Mouse (Mus musculus): ENCODE measurements around the gene Zmiz2. TPM values are rescaled to one million over a fixed set of nuclear protein-coding genes. Genes with fewer than 3 reads are reported as not detected.
"Not testable (repeated sequence)": the region's sequence is repeated elsewhere in the genome, so short reads cannot be mapped to it uniquely, and the experiment has no call there.

Gene Zmiz2
- total RNA-seq, 2 experiments from 2014 or later, result 7.9 to 37.8 TPM

DNA sequence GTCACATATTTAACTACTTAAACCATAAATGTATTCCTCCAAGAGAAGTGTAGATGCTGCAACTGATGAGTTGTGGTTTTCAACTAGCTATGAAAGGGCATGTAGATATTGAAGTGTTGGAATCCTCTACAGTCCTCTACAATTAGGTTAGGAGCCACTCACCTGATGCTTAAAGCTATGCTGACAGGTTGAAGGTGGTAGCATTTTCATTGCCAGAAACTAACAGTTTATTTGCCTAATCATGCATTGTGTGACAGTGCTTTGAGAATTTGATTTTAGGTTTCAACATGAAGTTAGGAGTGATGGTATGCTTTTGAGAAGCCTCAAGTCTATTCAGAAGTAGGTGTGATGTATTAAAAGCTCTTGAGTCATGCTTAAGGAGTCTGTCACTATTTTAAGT, 28.6 kb downstream of the Zmiz2 start:
- no peak for ATAC-seq (ENCODE audit: poor library complexity, severe bottlenecking)

- ATAC-seq (ENCODE audit: poor library complexity, severe bottlenecking), result no peak
Observed at GRCm38 (mm10) chr11:6418751-6419150, 29.9 kb downstream of the Zmiz2 start.

GRCm38 (mm10) chr11:6419156-6419555, 30.3 kb downstream of the Zmiz2 start:
- not testable (repeated sequence) for ATAC-seq (ENCODE audit: poor library complexity, severe bottlenecking)

GRCm38 (mm10) chr11:6420283-6420703, 31.4 kb downstream of the Zmiz2 start:
- no peak for ATAC-seq (ENCODE audit: poor library complexity, severe bottlenecking)

DNA sequence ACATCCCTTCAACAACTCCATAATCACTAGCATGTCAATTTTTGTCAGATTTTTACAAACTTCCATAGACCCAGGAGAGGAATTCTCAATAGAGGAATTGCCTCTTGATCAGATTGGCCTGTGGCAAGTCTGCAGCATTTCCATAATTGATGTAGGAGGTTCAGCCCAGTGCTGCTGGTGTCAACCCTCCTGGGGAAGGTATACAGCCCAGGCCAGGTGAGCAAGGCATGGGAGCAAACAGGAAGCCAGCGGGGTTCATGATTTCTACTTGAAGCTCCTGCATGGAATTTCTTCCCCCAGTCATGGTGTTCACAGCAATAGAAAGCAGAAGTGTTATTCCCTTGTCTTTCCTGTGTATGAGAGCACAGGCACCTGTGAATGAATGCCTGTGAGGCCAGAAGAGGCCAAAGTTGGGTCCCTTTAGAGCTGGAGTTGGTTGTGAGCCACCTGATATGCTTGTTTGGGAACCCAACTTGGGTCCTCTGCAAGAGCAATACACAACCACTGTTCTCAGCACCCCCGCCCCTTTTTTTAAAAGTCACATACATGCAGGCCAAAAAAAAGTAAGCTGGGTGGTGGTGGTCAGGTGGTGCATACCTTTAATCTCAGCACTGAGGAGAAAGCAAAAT, 32.0 kb downstream of the Zmiz2 start:
- no peak for ATAC-seq (ENCODE audit: poor library complexity, severe bottlenecking)

- no peak for ATAC-seq (ENCODE audit: poor library complexity, severe bottlenecking)
Observed at GRCm38 (mm10) chr11:6430186-6430585, 41.3 kb downstream of the Zmiz2 start.

GRCm38 (mm10) chr11:6436442-6436841, 47.6 kb downstream of the Zmiz2 start:
- peak; percentile 82 for ATAC-seq (ENCODE audit: poor library complexity, severe bottlenecking)

GRCm38 (mm10) chr11:6437667-6438066, 48.8 kb downstream of the Zmiz2 start:
- no peak for ATAC-seq (ENCODE audit: poor library complexity, severe bottlenecking)

DNA sequence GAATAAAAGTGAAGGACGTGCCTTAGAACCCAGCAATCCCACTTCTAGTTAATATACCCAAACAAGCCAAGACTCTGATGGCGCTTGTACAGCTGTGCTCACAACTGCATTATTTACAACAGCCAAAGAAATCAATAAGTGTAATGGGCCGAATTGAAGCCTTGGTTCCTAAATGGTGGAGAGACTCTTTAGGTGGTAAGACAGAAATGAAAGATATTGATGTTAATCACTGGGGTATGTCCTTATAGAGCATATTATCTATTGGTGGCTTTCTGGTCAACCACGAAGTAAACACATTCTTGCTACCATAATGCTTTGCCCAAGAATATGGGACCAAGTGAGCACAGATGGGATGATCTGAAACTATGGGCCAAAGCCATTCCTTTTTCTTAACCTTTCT, 51.3 kb downstream of the Zmiz2 start:
- ATAC-seq (ENCODE audit: poor library complexity, severe bottlenecking), result no peak

GRCm38 (mm10) chr11:6442566-6442965, 53.7 kb downstream of the Zmiz2 start:
- ATAC-seq (ENCODE audit: poor library complexity, severe bottlenecking), result no peak

- ATAC-seq (ENCODE audit: poor library complexity, severe bottlenecking), result no peak
Observed at GRCm38 (mm10) chr11:6443102-6443501, 54.2 kb downstream of the Zmiz2 start.

DNA sequence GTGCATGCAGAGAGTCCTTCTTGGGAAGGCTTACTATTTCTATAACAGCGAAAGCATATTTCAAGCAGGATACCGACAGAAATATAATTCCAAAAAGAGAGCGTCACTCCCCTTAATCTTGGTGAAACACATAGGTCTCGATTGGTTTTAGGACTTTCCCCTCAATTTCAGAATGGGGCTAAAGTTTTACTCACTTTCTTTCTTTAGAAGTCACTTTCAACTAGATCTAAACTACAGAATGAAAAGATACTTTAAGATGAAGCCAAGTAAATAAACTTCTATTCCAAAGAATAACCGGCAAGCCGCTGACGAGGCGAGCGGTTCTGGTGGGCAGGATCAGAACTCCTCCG, 54.8 kb downstream of the Zmiz2 start:
- no peak for ATAC-seq (ENCODE audit: poor library complexity, severe bottlenecking)

DNA sequence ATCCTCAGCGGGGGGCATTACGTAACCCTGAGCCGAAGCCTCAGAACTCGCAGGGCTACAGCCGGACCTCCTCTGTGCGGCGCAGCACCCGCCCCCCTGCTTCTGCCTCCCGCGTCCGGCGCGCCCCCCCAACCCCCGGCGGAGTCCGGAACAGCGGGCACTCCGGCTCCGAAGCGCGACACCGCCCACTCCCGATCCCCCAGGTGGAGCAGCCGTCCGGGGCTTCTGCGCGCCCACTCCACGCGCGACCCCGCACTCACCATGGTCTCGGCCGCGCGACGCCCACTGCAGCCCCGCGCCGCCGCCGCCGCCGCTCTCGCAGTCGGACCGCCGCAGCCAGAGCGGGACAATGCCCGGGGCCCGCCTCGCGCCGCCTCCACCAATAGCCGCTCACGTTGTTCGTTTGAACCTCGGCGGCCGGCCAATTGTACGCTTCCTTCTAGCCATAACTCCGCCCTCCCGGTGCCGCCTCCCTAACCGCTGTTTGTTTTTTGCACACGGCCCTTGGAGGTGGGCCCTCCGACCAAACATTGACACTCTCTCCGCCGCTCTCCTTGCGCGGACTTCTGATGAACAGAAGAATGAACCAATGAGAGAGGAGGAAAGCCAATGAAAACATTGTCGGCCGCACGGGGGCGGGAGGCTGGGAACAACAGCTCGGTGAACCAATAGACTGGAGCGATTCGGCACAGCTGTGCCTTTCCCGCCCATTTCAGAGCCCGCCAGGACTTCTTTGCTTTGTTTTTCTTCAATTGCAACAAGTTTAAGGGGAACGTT, 55.4 kb downstream of the Zmiz2 start, which contains the start of gene H2afv:
TSS of gene H2afv (minus strand) at position 367 of the 777 bp plus-strand sequence.
- ATAC-seq (ENCODE audit: poor library complexity, severe bottlenecking), result peak; percentile 98

GRCm38 (mm10) chr11:6445441-6445840, 56.6 kb downstream of the Zmiz2 start:
- no peak for ATAC-seq (ENCODE audit: poor library complexity, severe bottlenecking)

GRCm38 (mm10) chr11:6445951-6446350, 57.1 kb downstream of the Zmiz2 start:
- no peak for ATAC-seq (ENCODE audit: poor library complexity, severe bottlenecking)

DNA sequence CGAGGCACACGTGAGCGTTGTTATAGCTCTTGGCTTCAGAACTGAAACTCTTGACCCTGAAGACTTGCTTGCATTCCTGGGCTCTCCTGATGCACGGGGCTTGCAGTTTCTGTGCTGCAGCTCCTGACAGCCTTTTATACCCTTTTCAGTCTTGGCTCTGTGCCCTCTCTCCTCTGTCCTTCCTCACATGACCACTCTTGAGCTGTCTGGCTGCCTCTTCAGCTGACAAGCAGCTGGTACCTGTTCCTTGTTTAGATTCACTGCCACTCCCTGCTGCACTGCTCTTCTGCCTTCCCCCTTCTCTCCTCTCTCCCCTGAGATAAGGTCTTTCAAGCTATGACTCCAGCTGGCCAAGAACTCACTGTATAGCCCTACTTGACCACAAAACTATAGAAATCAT, 58.6 kb downstream of the Zmiz2 start:
- ATAC-seq (ENCODE audit: poor library complexity, severe bottlenecking), result no peak

DNA sequence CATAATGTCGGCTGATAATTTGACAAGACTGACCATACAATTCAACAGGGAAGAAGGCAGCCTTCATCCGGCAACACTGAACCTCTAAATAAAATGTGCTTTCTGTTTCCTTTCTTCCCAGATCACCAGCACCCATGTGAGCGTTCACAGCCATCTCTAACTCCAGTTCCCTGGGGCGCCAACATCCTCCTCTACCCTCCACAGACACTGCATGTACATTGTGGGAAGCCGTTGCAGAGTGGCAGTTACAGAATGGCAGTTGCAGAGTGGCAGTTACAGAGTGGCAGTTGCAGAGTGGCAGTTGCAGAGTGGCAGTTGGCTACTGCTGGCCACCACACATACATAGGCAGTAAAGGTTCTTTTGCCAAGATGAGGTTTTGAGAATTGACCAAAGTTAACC, 59.3 kb downstream of the Zmiz2 start:
- not testable (repeated sequence) for ATAC-seq (ENCODE audit: poor library complexity, severe bottlenecking)

Other genes with a start within 250 kb of the Zmiz2 start
- 0.09 and 0.57 TPM in 2 replicates for gene A730071L15Rik, start 189.0 kb upstream of the Zmiz2 start, total RNA-seq (2015)
- gene A730071L15Rik, start 189.0 kb upstream of the Zmiz2 start, total RNA-seq (2017), result not detected in 2 replicates
- gene Nudcd3, start 188.7 kb upstream of the Zmiz2 start, total RNA-seq (2015), result 11.5 and 14.6 TPM in 2 replicates
- gene Nudcd3, start 188.7 kb upstream of the Zmiz2 start, total RNA-seq (2017), result 25.0 and 25.6 TPM in 2 replicates
- not detected in 2 replicates for gene Npc1l1, start 158.9 kb upstream of the Zmiz2 start, total RNA-seq (2015)
- not detected in 2 replicates for gene Npc1l1, start 158.9 kb upstream of the Zmiz2 start, total RNA-seq (2017)
- 11.9 and 14.0 TPM in 2 replicates for gene Ddx56, start 121.3 kb upstream of the Zmiz2 start, total RNA-seq (2015)
- gene Ddx56, start 121.3 kb upstream of the Zmiz2 start, total RNA-seq (2017), result 12.8 and 12.9 TPM in 2 replicates
- 34.8 and 40.1 TPM in 2 replicates for gene Tmed4, start 114.2 kb upstream of the Zmiz2 start, total RNA-seq (2015)
- gene Tmed4, start 114.2 kb upstream of the Zmiz2 start, total RNA-seq (2017), result 35.1 and 35.8 TPM in 2 replicates
- 92.5 and 99.3 TPM in 2 replicates for gene Ogdh, start 97.4 kb upstream of the Zmiz2 start, total RNA-seq (2015)
- gene Ogdh, start 97.4 kb upstream of the Zmiz2 start, total RNA-seq (2017), result 74.2 and 90.3 TPM in 2 replicates
- 3,541 and 3,784 TPM in 2 replicates for gene Ppia, start 26.4 kb downstream of the Zmiz2 start, total RNA-seq (2015)
- 1,457 and 1,607 TPM in 2 replicates for gene Ppia, start 26.4 kb downstream of the Zmiz2 start, total RNA-seq (2017)
- 235 and 240 TPM in 2 replicates for gene H2afv, start 55.4 kb downstream of the Zmiz2 start, total RNA-seq (2015)
- gene H2afv, start 55.4 kb downstream of the Zmiz2 start, total RNA-seq (2017), result 173 and 184 TPM in 2 replicates
- gene Purb, start 86.8 kb downstream of the Zmiz2 start, total RNA-seq (2015), result 54.1 and 63.5 TPM in 2 replicates
- gene Purb, start 86.8 kb downstream of the Zmiz2 start, total RNA-seq (2017), result 43.7 and 56.3 TPM in 2 replicates
- gene Myo1g, start 131.9 kb downstream of the Zmiz2 start, total RNA-seq (2015), result 161 and 175 TPM in 2 replicates
- 182 and 197 TPM in 2 replicates for gene Myo1g, start 131.9 kb downstream of the Zmiz2 start, total RNA-seq (2017)
- gene Ccm2, start 157.8 kb downstream of the Zmiz2 start, total RNA-seq (2015), result 32.2 and 32.4 TPM in 2 replicates
- gene Ccm2, start 157.8 kb downstream of the Zmiz2 start, total RNA-seq (2017), result 63.5 and 63.9 TPM in 2 replicates
- gene Nacad, start 217.0 kb downstream of the Zmiz2 start, total RNA-seq (2015), result 0.23 TPM in 1 of 2 replicates, not detected in the other
- not detected in 2 replicates for gene Nacad, start 217.0 kb downstream of the Zmiz2 start, total RNA-seq (2017)
- gene Tbrg4, start 237.0 kb downstream of the Zmiz2 start, total RNA-seq (2015), result 15.3 and 17.3 TPM in 2 replicates
- gene Tbrg4, start 237.0 kb downstream of the Zmiz2 start, total RNA-seq (2017), result 9.4 and 10.6 TPM in 2 replicates
- not detected in 2 replicates for gene Wap, start 249.6 kb downstream of the Zmiz2 start, total RNA-seq (2015)
- gene Wap, start 249.6 kb downstream of the Zmiz2 start, total RNA-seq (2017), result not detected in 2 replicates

Measured in megakaryocyte, adult 5-6 weeks (primary cell).